Mouse (Mus musculus) right cerebral cortex, postnatal 25 days (tissue): Measurements from ENCODE around the gene Cyp2c29.
"Not testable (repeated sequence)": the region's sequence is repeated elsewhere in the genome, so short reads cannot be mapped to it uniquely, and the experiment has no call there.

Source experiments
- DNase-seq: peaks from one replicate; pipeline ENCODE4 v3.0.0; 2022

The Cyp2c29 gene

DNA sequence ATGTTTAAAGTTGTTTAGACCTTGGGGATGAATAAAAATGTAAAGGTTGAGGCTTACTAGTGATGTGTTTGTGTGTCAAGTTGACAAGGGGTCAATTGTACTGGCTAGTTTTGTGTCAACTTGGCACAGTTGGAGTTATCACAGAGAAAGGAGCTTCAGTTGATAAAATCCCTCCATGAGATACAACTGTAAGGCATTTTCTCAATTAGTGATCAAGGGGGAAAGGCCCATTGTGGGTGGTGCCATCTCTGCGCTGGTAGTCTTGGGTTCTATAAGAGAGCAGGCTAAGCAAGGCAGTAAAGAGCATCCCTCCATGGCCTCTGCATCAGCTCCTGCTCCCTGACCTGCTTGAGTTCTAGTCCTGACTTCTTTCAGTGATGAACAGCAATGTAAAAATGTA lies at the start of gene Cyp2c29:
Gene Cyp2c29 (plus strand): TSS at position 301 of the 400 bp plus-strand sequence.
- not testable (repeated sequence) for DNase-seq

DNA sequence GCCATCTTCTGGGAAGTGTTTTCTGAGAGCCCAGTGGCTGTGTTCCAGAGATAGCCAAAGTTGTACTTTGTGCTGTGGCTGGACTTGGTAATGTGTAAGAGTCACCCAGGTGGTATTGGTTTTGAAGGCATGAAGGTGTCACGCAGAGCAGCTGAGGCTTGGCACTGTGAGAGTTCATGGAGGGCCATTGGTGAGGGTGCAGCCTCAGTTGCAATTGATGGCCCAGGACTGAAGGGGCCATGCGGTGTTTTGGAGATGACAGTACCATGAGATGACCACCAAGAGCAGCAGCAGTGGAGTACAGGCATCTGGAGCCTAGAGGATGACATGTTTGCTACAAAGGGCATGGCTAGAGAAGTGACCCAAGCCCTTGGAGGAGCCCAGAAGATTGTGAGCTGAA lies 2.2 kb upstream of the Cyp2c29 start:
- not testable (repeated sequence) for DNase-seq

DNA sequence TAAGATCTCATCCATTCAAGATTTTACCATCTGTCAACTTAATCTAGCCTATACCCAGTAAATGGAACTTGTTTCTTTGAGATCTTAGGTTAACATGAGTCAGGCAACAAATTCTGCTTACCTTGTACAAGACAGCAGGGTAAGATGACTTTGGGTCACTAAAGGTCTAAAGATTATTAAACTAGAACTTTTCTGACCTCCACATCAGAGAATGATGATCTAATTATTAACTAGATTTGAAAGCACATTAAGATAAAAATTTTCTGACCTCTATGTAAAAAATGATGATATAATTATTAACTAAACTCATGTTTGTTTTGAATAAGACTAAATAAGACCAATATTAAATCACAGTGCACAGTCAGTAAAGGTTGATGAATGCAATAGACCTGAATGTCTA lies 13.6 kb downstream of the Cyp2c29 start:
- DNase-seq, result no peak

DNA sequence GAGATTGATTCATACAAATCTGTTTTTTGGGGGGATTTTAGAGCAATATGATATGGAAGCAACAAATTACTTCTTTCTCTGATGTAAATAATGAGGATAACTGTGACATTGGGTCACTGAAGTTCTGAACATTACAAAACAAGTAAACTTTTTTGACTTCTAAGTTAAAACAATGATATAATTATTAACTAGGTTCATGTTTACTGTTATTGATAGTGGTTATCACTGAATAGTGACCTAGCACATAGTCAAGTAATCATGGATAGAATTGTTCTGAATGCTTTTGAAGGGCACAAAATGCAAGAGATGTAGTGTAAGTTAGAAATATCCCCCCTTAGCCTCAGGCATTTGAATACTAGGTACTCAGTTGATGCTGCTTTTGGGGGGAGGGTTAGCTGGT lies 16.4 kb downstream of the Cyp2c29 start:
- no peak for DNase-seq

DNA sequence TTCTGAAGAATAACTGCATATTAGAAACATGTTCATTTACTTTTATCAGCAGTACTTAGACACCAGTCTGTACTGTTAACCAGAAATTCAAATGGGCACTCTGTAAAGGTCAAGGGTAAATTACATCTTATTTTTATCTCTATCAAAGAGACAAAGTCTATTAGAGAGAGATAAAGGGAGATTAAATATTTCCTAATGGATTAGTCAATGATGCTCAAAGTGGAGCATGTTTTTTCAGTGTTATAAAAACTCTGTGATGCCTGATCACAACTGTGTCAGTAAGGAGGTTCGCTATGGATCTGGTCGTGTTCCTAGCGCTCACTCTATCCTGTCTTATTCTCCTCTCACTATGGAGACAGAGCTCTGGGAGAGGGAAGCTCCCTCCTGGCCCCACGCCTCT lies 17.6 kb downstream of the Cyp2c29 start:
- DNase-seq, result no peak

DNA sequence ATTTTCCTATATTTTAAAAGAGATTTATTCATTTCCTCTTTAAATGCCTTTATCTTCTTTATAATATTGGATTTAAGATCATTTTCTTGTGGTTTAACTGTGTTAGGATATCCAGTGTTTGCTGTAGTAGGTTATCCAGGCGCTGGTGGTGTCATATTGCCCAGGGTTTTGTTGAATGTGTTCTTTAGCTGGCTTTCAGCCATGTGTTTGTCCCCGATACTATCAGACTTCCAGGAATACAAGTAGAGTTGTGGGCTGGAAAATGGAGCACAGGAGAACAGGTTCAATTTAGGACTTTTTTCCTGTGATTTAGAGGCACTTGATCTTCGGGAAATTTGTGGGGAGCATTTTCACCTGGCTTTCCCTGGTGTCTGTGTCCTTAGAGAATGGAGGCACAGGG lies 19.8 kb downstream of the Cyp2c29 start:
- no peak for DNase-seq
